Mouse (Mus musculus): ENCODE measurements around the gene Trim10. TPM values are rescaled to one million over a fixed set of nuclear protein-coding genes. Genes with fewer than 3 reads are reported as not detected.

Gene Trim10
- polyA plus RNA-seq, 1 experiment, result 0.27 TPM

DNA sequence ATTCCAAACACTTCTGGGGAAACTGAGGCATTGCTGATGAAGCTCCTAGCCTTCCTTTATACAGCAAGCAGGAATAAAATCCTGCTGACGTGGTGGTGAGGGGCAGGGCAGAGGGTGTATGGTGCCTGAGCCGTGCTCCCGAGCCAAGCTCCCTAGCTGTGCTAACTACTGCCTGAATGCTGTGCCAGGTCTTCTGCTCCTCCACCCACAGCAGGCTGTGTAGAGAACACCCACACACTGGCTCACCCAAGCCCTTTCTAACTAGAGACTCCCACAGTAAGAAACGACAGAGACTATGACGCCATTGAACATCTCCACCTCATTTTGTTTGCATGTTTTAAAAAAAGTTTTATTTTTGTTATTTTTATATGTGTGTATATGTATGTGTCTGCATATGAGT, 30.6 kb downstream of the Trim10 start:
- Histone ChIP-seq H3K4me3 (replicated peaks) (no peak overlapping the region), H3K27me3 (replicated peaks) (peaks cover 44% of the 10 kb centered on the region), H3K36me3 (replicated peaks; ENCODE audit: low read length) (no peaks in the 10 kb centered on the region), H3K9me3 (no peaks in the 10 kb centered on the region), H3K4me1 (peaks cover 11% of the 10 kb centered on the region)
- no peak for TF ChIP-seq GATA1 (IDR thresholded peaks at IDR 0.05; ENCODE audit: borderline replicate concordance, low read length)
- no peak for TF ChIP-seq FLI1 (IDR thresholded peaks at IDR 0.05; ENCODE audit: low read length)

DNA sequence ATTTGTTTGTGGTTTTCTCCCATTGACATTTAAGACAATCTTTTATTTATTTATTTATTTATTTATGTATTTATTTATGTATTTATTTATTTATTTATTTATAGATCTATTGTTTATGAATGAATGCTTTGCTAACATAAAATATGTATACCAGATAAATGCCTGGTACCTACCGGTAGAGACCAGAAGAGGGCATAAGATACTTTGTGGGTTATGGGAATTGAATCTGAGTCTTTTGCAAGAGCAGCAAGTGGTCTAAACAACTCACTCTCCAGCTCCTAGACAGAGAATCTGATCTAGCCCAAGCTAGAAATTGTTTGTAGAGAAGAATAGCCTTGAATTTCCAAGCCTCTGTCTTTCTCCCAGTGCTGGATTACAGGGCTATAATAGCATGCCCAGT, 31.3 kb downstream of the Trim10 start:
- Histone ChIP-seq H3K9me3 (no peaks in the 10 kb centered on the region), H3K4me1 (peaks cover 11% of the 10 kb centered on the region), H3K36me3 (replicated peaks; ENCODE audit: low read length) (no peaks in the 10 kb centered on the region), H3K27me3 (replicated peaks) (peaks cover 49% of the 10 kb centered on the region), H3K4me3 (replicated peaks) (no peak overlapping the region)
- TF ChIP-seq GATA1 (IDR thresholded peaks at IDR 0.05; ENCODE audit: borderline replicate concordance, low read length) (no peak), FLI1 (IDR thresholded peaks at IDR 0.05; ENCODE audit: low read length) (no peak)

- H3K36me3 ChIP-seq (replicated peaks; ENCODE audit: low read length), result no peaks in the 10 kb centered on the region
These were observed 34.3 kb downstream of the Trim10 start for GRCm38 (mm10) chr17:36903651-36904050.

DNA sequence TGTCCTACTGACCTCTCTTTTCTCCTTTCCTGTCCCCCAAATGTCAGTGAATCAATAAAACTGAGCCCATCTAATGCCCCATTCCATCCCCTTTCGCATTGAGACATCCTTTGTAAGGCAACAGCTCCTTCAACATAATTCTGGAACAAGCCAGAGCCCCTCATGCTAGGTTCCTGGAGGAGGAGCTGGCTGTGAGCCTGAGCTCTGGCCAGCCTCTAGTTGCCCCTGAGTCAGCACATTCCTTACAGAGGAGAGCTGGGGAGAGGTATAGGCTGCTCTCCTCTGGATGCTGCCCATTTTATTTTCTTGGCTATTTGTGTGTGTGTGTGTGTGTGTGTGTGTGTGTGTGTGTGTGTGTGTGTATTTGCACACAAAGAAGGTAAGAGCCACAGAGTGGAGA, 38.9 kb downstream of the Trim10 start:
- no peak overlapping the region for H3K4me3 ChIP-seq (replicated peaks)
- peaks cover 60% of the 10 kb centered on the region for H3K27me3 ChIP-seq (replicated peaks)
- TF ChIP-seq FLI1 (IDR thresholded peaks at IDR 0.05; ENCODE audit: low read length) (no peak), GATA1 (IDR thresholded peaks at IDR 0.05; ENCODE audit: borderline replicate concordance, low read length) (no peak)

More at GRCm38 (mm10) chr17:36903651-36904050, 34.3 kb downstream of the Trim10 start:
- Histone ChIP-seq H3K4me1 (peaks cover 4% of the 10 kb centered on the region; the same call in 1 of the 2 replicates), H3K27me3 (replicated peaks) (peaks cover 56% of the 10 kb centered on the region), H3K4me3 (replicated peaks) (no peak overlapping the region), H3K9me3 (no peaks in the 10 kb centered on the region)
- TF ChIP-seq FLI1 (IDR thresholded peaks at IDR 0.05; ENCODE audit: low read length) (no peak), GATA1 (IDR thresholded peaks at IDR 0.05; ENCODE audit: borderline replicate concordance, low read length) (no peak)

DNA sequence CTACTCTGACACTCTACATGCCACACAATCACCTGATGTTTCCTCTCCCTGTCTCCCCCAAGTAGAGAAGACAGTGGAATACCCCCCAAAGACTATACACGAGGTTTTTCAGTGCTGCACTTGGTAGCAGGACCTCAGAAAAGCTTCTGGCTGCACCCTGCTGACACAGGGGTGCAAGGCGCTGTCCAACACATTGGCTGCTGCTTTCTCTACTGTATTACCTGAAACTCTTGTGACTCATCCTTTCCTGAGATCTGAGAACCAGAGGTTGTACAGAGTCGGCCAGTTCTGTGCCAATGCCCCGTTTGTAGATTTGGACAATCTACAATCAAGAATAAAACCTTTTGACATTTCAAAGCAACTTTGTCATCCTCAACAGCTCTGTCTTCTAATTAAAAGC, 40.4 kb downstream of the Trim10 start:
- Histone ChIP-seq H3K4me1 (peaks cover under 1% of the 10 kb centered on the region; the same call in 1 of the 2 replicates), H3K4me3 (replicated peaks) (no peak overlapping the region), H3K36me3 (replicated peaks; ENCODE audit: low read length) (no peaks in the 10 kb centered on the region), H3K27me3 (replicated peaks) (peaks cover 62% of the 10 kb centered on the region), H3K9me3 (no peaks in the 10 kb centered on the region)
- TF ChIP-seq FLI1 (IDR thresholded peaks at IDR 0.05; ENCODE audit: low read length) (no peak), GATA1 (IDR thresholded peaks at IDR 0.05; ENCODE audit: borderline replicate concordance, low read length) (no peak)

More for the DNA sequence above, 38.9 kb downstream of the Trim10 start:
- Histone ChIP-seq H3K36me3 (replicated peaks; ENCODE audit: low read length) (no peaks in the 10 kb centered on the region), H3K9me3 (no peaks in the 10 kb centered on the region), H3K4me1 (no peaks in the 10 kb centered on the region)

DNA sequence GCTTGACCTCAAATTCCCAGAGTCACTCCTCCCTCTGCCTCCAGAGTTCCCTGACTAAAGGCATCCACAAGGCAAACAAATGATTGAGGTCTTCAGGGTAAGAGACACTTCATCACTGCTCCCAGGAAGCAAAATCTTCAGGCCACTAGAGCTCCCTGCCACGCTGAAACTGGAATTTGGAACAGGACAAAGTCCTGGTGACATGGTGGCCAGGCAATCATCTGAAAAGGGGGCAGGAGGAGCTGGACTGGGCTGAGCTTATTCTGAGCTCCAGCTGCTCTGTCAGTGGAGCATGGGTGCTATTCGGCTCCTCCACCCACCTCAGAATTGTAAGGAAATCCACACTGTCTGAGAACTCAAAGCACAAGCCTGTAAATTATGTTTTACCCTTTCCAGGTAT, 42.7 kb downstream of the Trim10 start:
- H3K9me3 ChIP-seq, result no peaks in the 10 kb centered on the region
- H3K4me1 ChIP-seq, result peaks cover 6% of the 10 kb centered on the region
- H3K36me3 ChIP-seq (replicated peaks; ENCODE audit: low read length), result no peaks in the 10 kb centered on the region
- TF ChIP-seq GATA1 (IDR thresholded peaks at IDR 0.05; ENCODE audit: borderline replicate concordance, low read length) (no peak), FLI1 (IDR thresholded peaks at IDR 0.05; ENCODE audit: low read length) (no peak)
- peaks cover 53% of the 10 kb centered on the region for H3K27me3 ChIP-seq (replicated peaks)
- no peak overlapping the region for H3K4me3 ChIP-seq (replicated peaks)

GRCm38 (mm10) chr17:36914108-36914507, 44.7 kb downstream of the Trim10 start:
- Histone ChIP-seq H3K27me3 (replicated peaks) (peaks cover 42% of the 10 kb centered on the region), H3K4me3 (replicated peaks) (no peak overlapping the region), H3K36me3 (replicated peaks; ENCODE audit: low read length) (no peaks in the 10 kb centered on the region), H3K4me1 (peaks cover 6% of the 10 kb centered on the region), H3K9me3 (no peaks in the 10 kb centered on the region)
- TF ChIP-seq GATA1 (IDR thresholded peaks at IDR 0.05; ENCODE audit: borderline replicate concordance, low read length), result no peak
- TF ChIP-seq FLI1 (IDR thresholded peaks at IDR 0.05; ENCODE audit: low read length), result no peak

DNA sequence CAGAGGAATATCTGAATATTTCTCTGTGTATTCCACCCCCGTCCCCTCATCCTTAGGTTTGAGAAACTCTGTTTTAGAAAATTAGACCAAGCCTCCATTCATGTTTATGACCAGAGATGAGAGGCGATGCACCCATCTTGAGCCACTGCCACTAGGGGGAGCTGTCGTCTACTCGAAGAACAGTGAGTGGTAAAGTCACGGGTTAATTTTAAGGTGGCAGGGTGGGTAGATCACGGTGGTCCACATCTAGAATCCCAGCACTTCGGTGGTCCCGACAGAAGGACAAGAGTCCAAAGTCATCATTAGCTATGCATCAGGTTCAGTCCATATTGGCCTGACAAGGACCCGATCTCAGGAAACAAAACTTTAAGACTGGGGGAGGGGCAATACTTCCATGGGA, 45.7 kb downstream of the Trim10 start:
- Histone ChIP-seq H3K9me3 (no peaks in the 10 kb centered on the region), H3K4me3 (replicated peaks) (peak overlapping the region; percentile 53), H3K27me3 (replicated peaks) (peaks cover 35% of the 10 kb centered on the region), H3K4me1 (peaks cover 6% of the 10 kb centered on the region), H3K36me3 (replicated peaks; ENCODE audit: low read length) (no peaks in the 10 kb centered on the region)
- TF ChIP-seq GATA1 (IDR thresholded peaks at IDR 0.05; ENCODE audit: borderline replicate concordance, low read length), result no peak
- TF ChIP-seq FLI1 (IDR thresholded peaks at IDR 0.05; ENCODE audit: low read length), result no peak

DNA sequence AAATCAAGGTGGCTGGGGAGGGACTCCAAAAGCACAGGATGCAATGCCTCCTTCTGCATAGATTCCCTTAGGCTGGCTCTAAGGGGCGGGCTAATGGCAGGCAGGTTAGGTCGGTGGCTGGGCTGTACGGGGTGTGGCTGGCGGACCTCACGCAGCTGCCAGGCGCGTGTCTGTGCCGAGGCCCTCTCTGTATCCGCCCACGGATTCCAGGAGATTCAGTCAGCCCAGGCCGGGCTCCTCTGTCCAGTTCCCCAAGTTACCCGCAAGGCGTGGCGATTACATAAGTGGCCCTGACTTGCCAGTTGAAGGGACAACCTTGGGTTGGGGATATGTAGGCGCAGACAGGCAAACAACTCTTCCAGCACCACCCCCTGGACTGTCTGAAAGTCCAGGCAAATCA, 50.9 kb downstream of the Trim10 start:
- Histone ChIP-seq H3K4me3 (replicated peaks) (no peak overlapping the region), H3K36me3 (replicated peaks; ENCODE audit: low read length) (no peaks in the 10 kb centered on the region), H3K27me3 (replicated peaks) (peaks cover 40% of the 10 kb centered on the region), H3K4me1 (peaks cover 1% of the 10 kb centered on the region), H3K9me3 (no peaks in the 10 kb centered on the region; the same call in 1 of the 2 replicates)
- TF ChIP-seq GATA1 (IDR thresholded peaks at IDR 0.05; ENCODE audit: borderline replicate concordance, low read length) (no peak), FLI1 (IDR thresholded peaks at IDR 0.05; ENCODE audit: low read length) (no peak)

DNA sequence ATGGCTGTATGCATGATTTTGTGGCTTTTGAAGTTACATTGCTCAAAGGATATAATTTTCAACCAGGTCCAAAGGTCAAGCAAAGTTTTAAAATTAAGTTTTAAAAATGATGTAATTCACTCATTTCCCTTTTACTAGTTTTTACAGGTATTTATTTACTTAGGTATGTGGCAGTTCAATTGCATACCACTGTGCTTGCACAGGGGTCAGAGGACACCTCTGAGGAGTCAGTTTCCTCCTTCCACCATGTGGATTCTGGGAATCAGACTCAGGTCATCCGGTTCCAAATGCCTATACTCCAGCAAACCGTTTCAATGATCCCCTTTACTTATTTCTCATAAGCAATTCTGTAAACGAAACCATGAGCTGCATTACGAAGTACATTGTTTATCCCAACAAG, 53.3 kb downstream of the Trim10 start:
- no peak overlapping the region for H3K4me3 ChIP-seq (replicated peaks)
- no peaks in the 10 kb centered on the region for H3K36me3 ChIP-seq (replicated peaks; ENCODE audit: low read length)
- no peaks in the 10 kb centered on the region; the same call in 1 of the 2 replicates for H3K9me3 ChIP-seq
- TF ChIP-seq GATA1 (IDR thresholded peaks at IDR 0.05; ENCODE audit: borderline replicate concordance, low read length) (no peak), FLI1 (IDR thresholded peaks at IDR 0.05; ENCODE audit: low read length) (no peak)
- H3K4me1 ChIP-seq, result no peaks in the 10 kb centered on the region
- peaks cover 32% of the 10 kb centered on the region for H3K27me3 ChIP-seq (replicated peaks)

- TF ChIP-seq FLI1 (IDR thresholded peaks at IDR 0.05; ENCODE audit: low read length) (no peak), GATA1 (IDR thresholded peaks at IDR 0.05; ENCODE audit: borderline replicate concordance, low read length) (no peak)
- no peaks in the 10 kb centered on the region; the same call in 1 of the 2 replicates for H3K9me3 ChIP-seq
- H3K4me3 ChIP-seq (replicated peaks), result no peak overlapping the region
- H3K4me1 ChIP-seq, result no peaks in the 10 kb centered on the region
- H3K27me3 ChIP-seq (replicated peaks), result peaks cover 33% of the 10 kb centered on the region
- no peaks in the 10 kb centered on the region for H3K36me3 ChIP-seq (replicated peaks; ENCODE audit: low read length)
These were observed 54.1 kb downstream of the Trim10 start for GRCm38 (mm10) chr17:36923491-36923890.

Other genes with a start within 250 kb of the Trim10 start
- not detected in 2 replicates for gene H2-M9, start 226.9 kb upstream of the Trim10 start, polyA plus RNA-seq (2012; ENCODE audit: insufficient read depth, low replicate concordance)
- not detected in 2 replicates for gene H2-M1, start 197.4 kb upstream of the Trim10 start, polyA plus RNA-seq (2012; ENCODE audit: insufficient read depth, low replicate concordance)
- not detected in 2 replicates for gene H2-M10.5, start 96.7 kb upstream of the Trim10 start, polyA plus RNA-seq (2012; ENCODE audit: insufficient read depth, low replicate concordance)
- gene H2-M10.6, start 57.4 kb upstream of the Trim10 start, polyA plus RNA-seq (2012; ENCODE audit: insufficient read depth, low replicate concordance), result not detected in 2 replicates
- gene Trim26, start 32.4 kb upstream of the Trim10 start, polyA plus RNA-seq (2012; ENCODE audit: insufficient read depth, low replicate concordance), result 2.1 and 17.7 TPM in 2 replicates
- gene Trim15, start 2.4 kb upstream of the Trim10 start, polyA plus RNA-seq (2012; ENCODE audit: insufficient read depth, low replicate concordance), result not detected in 2 replicates
- gene Trim40, start 20.5 kb downstream of the Trim10 start, polyA plus RNA-seq (2012; ENCODE audit: insufficient read depth, low replicate concordance), result not detected in 2 replicates
- gene Trim31, start 28.5 kb downstream of the Trim10 start, polyA plus RNA-seq (2012; ENCODE audit: insufficient read depth, low replicate concordance), result not detected in 2 replicates
- gene Rnf39, start 73.3 kb downstream of the Trim10 start, polyA plus RNA-seq (2012; ENCODE audit: insufficient read depth, low replicate concordance), result not detected in 2 replicates
- 504 and 1,093 TPM in 2 replicates for gene Ppp1r11, start 82.2 kb downstream of the Trim10 start, polyA plus RNA-seq (2012; ENCODE audit: insufficient read depth, low replicate concordance)
- 2.1 and 2.6 TPM in 2 replicates for gene Znrd1, start 89.0 kb downstream of the Trim10 start, polyA plus RNA-seq (2012; ENCODE audit: insufficient read depth, low replicate concordance)
- gene Znrd1as, start 89.0 kb downstream of the Trim10 start, polyA plus RNA-seq (2012; ENCODE audit: insufficient read depth, low replicate concordance), result 0.85 TPM in 1 of 2 replicates, not detected in the other
- not detected in 2 replicates for gene 2410137M14Rik, start 111.7 kb downstream of the Trim10 start, polyA plus RNA-seq (2012; ENCODE audit: insufficient read depth, low replicate concordance)
- gene H2-M5, start 120.0 kb downstream of the Trim10 start, polyA plus RNA-seq (2012; ENCODE audit: insufficient read depth, low replicate concordance), result not detected in 2 replicates
- gene Zfp57, start 131.6 kb downstream of the Trim10 start, polyA plus RNA-seq (2012; ENCODE audit: insufficient read depth, low replicate concordance), result 3.5 TPM in 1 of 2 replicates, not detected in the other
- not detected in 2 replicates for gene Mog, start 153.8 kb downstream of the Trim10 start, polyA plus RNA-seq (2012; ENCODE audit: insufficient read depth, low replicate concordance)
- gene Gabbr1, start 176.4 kb downstream of the Trim10 start, polyA plus RNA-seq (2012; ENCODE audit: insufficient read depth, low replicate concordance), result 1.6 and 1.7 TPM in 2 replicates
- gene Olfr90, start 218.9 kb downstream of the Trim10 start, polyA plus RNA-seq (2012; ENCODE audit: insufficient read depth, low replicate concordance), result not detected in 2 replicates
- not detected in 2 replicates for gene Olfr91, start 228.7 kb downstream of the Trim10 start, polyA plus RNA-seq (2012; ENCODE audit: insufficient read depth, low replicate concordance)

All from megakaryocyte, embryonic 14.5 days (primary cell).